Mouse (Mus musculus): ENCODE measurements around the gene Tnnt3.

Gene Tnnt3

DNA sequence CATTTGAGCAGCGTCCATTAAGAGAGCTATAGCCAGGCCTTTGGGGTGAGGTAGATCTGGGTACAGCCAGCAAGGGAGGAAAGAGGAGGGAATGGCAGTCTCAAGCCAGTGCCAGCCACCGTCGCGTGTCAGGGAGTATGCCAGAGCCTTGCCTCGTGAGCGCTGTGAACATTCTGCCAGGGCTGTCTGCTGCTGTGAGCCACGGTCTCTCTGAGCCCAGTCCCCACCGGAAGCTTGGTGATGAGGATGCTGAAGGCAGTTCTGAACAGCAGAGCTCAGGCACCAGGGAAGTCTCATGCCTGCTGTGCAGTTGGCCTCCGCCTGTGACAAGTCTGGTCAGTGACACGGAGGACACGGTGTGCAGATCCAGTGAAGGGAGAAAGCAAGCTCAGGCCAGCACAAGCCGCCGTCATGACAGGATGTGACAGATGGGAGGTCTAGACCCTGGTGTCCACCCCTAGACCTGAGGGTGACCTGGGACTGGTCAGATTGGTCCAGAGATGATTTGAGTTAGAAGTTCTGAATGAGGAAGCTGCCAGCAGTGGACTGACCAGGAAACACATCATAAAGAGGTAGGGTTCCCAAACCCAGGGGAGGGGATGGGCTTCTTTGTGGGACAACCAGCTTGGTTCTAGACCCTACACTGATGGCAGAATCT, 21.7 kb upstream of the Tnnt3 start:
- no peak for DNase-seq (ENCODE audit: low spot score in 2 of 2)

DNA sequence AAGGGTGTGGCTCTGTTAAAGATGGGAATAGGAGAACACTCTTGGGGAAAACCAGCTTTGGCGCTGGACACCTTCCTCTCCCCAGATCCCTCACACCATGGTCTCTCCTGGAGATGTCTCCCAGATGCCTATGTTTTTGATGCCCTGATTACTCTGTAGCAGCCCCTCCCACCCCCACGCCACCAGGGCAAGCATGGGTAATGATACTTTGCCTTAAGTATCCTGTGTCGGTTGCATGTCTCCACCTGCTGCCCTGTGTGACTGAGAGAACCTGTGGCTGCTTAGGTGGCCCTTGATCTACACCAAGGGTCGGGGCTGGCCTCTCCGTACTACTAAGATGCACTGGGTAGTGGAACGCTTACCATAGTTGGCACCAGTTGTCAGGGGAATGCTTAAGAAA, 20.6 kb upstream of the Tnnt3 start:
- no peak for DNase-seq (ENCODE audit: low spot score in 2 of 2)

DNA sequence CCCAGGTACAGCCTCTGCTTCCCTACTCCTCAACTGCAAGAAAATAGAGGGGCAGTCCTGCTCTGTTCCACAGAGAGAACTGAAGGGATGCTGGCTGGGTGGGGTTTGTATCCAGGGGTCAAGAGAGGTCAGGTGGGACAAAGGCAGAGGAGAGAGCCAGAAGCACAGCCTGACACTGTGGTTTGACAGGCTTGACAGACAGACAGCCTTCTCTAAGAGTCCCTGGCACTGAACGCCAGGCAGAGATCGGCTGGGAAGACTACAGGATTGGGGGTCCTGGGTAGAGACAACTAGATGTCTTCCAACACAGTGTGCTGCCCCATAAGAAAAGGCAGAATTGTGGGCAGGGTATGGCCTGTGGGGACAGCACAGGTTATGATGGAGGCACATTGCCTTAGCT, 20.1 kb upstream of the Tnnt3 start:
- no peak for DNase-seq (ENCODE audit: low spot score in 2 of 2)

DNA sequence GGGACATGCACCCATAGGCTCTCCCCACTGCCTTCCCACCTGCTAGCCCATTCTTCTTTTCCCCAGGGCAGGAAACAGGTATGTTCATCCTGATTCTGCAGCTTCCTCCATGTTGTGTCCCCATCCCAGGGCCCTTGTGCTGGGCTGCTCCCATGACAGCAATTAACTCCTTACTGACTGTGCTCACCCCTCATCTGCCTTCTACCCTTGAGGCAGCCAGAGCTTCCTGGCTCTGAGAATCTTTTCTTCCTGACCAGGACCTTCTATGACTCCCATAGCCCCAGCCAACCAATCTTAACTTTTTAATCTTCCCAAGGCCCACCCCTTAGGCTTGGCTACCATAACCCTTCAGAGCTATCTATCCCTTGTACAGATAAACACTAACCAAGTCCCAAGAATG, 19.3 kb upstream of the Tnnt3 start:
- no peak for DNase-seq (ENCODE audit: low spot score in 2 of 2)

DNA sequence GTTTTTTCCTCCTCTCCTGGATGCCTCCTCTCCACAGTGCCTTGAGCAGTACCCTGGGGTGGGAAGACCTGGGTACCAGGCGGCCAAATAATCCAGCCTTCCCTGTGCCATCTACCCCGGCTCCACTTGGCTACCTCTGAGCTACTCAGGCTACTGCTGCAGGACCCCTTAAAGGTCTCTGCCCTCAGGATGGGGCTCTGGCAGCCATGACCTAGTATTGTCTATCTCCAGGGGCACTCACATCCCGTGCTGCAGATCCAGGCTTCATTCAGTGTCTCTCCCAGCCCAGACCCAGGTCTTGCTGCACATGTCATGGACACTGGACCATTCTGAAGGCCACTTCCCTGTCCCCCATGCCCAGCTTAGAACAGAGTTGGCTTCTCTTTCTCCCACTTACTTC, 18.8 kb upstream of the Tnnt3 start:
- no peak for DNase-seq (ENCODE audit: low spot score in 2 of 2)

DNA sequence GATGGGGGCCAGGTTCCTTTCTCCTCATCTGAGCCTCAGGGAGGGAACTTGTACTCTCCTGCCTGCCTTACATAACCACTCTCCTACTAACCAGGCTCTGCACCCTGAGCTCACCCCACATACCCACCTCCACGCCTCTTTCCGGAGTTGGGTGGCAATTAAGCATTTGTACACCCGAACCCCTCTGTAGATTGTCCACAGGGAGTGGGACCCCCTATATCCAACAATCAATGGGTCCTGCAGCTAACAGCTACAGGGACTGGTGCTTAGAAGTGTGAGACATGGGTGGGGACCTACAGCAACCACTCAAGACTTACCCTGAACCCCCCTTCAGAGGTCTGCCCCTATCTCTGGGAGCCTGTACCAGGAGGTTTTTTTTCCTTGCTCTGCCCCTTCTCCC, 18.0 kb upstream of the Tnnt3 start:
- DNase-seq (ENCODE audit: low spot score in 2 of 2): no peak

DNA sequence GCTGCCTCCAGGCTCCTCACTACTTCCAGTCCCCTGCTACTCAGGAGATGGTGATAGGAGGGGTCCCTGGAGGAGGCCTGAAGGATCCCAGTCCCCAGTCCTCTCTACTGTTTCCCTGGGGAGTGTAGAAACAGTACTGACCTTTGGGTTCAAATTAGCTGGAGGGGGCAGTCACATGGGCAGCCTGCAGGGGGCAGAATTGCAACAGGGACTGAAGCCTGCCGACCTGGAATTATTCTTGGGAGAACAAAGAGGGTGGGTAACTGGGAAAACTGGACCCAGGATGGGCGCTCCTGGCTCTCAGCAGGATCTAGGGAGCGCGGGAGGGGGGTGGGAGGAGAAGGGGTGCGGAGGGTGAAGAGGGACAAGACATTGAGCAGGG, 17.5 kb upstream of the Tnnt3 start:
- no peak for DNase-seq (ENCODE audit: low spot score in 2 of 2)

DNA sequence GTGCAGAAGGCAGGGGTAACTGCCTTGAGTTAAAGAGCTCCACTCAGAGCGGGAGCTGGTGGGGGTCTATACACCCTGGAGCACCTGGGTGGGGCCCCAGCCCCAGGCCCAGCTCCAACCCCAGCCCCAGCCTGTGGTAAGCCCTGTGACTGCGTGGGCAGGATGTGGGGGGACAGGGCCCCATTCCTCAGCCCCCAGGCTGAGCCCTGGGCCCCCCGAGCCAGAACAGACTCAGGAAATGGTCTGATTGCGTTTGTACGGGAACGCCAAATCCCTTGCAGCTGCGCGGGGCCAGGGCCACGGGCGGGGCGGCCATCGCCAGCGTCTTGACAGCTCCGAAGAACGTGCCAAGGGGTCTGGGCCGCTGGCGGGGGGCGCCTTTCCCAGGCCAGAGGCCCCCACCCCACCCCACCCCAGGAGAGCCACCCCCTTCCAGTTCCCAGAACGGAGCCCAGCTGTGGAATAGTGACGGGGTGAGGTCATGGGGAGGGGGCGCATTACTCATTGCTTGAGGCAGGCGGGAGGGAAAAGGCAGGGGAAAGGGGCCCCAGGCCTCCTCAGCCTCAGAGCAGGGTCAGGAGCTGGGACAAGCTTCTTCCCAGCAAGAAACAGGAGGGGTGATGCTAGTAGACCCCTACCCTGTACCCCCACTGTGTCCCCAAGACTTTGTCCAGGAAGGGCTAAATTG, 16.9 kb upstream of the Tnnt3 start:
- DNase-seq (ENCODE audit: low spot score in 2 of 2): no peak

DNA sequence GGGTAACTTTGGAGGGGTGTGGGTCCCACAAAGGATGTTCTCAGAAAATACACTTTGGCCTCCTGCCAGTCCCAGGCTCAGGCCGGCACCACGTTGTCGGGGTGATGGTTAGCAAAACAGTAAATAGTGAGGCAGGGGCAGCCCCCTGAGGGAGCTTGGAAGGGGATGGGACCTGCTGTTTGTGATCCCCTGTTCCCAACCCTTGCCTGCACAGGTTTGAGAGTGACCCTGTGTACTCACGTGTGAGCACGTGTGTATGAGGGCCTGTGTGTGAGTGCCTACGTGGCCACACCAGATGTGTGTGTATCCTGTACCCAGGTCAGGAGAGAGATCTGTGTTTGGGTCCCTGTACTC, 16.4 kb upstream of the Tnnt3 start:
- no peak for DNase-seq (ENCODE audit: low spot score in 2 of 2)

DNA sequence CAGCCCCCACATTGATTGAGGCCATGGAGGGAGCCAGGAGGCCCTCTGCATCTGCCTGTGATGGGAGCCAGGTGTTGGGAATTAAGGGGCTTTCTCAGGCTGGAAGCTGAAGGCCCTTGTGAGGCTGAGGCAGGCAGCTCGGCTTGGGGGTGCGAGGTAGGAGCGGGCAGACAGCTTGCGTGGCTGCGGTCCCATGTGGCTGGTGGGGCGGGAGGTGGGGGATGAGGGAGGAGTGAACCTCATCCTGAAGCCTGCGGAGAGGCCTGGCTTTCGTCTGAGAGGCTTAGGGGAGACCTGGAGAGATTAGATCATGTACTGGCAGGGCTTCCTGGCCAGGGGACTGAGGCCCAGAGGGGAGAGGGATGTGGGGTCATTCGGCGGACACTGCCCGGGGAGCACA, 15.5 kb upstream of the Tnnt3 start:
- no peak for DNase-seq (ENCODE audit: low spot score in 2 of 2)

DNA sequence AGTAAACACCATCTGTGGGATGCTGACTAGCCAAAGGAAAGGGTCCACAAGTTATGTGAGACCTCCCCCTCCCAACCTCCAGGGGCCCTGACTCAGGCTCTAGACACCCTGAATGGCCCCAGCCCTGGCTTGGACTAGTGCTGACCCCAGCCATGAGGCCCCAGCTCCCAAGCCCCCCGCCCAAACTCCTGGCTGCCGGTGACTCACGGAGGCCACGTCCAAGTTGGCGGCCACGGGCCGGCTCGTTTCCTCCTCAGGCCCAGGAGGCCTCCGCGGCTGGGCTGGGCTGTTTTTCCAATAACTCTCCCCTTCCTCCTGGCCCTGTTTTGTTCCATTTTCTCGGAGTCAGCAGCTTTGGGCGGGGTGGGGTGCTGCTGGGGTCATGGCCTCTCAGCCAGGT, 13.9 kb upstream of the Tnnt3 start:
- no peak for DNase-seq (ENCODE audit: low spot score in 2 of 2)

DNA sequence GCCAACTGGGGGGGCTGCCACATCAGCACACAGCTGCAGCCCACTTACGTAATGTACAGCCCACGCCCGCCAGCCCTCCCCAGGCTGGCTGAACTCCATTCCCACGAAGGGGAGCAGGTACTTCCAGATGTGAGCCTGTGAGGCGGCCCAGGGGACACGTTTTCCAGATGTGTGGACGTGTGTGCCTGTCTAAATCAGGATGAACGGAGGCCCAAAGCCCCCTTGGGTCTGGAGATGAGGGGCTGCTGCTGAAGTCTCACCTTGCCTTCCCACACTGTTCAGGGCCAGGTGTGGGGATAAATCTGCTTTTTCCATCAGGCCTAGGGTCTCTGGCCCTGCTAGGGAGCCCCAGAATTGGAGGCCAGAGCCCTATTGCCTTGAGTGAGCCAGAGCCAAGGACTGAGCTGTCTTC, 11.9 kb upstream of the Tnnt3 start:
- DNase-seq (ENCODE audit: low spot score in 2 of 2): no peak

DNA sequence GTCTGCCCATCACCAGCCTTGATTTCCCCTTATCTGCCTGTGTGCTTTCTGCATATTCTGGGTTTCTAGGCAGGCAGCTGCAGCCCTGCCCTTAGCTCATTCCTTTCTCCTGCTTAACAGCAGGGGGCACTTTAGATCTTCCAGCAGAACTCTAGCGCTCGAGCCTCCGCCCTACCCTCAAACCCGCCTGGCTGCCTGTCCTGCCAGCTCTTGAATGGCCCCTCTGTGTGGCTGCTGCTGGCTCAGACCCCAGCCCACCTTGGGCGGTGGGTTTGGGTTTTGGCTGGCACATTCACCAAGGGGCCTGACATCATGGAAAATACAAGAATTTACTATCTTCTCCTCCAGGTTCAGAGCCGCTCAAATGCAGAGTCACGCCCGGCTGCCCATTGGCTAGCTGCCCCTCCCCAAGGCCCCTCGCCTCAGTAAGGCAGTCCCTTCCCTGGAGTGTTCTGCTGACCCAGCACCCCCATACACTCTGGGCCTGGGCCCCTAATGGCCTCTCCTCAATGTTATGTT, 11.2 kb upstream of the Tnnt3 start:
- DNase-seq (ENCODE audit: low spot score in 2 of 2): no peak

DNA sequence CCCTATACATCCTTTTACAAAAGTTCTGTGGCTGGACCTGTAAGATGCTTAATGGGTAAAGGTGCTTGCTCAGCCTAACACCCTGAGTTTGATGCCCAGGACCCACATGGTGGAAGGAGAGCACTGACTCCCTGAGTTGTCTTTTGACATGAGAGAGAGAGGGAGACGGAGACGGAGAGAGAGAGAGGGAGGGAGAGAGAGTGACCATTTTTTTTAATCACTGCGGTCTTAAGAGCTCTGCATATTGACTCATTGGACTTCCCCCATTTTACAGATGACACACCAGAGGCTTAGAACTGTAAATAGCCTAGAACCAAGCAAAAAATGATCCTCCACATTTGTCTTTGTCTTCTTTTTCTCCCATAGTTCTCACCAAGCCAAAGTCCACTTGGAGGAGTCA, 10.6 kb upstream of the Tnnt3 start:
- DNase-seq (ENCODE audit: low spot score in 2 of 2): no peak

DNA sequence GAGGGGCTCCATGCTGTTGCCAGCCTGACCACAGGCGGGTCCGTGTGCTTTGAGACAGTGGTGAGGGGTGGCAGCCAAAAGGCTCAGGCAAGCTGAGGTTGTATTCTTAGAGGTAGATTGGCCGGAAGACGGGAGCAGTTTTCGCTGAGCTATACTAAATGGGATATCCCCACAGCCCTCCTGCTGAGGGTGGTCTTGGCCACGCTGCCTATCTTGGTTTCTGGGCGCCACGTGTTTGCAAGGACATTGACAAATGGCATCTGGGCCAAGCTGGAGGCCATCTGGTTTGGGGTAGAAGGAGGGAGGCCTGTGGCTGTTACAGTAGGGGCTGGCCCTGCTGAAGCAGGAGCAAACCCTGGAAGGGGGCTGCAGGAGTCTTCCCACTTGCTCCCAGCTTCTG, 5.1 kb upstream of the Tnnt3 start:
- no peak for DNase-seq (ENCODE audit: low spot score in 2 of 2)

DNA sequence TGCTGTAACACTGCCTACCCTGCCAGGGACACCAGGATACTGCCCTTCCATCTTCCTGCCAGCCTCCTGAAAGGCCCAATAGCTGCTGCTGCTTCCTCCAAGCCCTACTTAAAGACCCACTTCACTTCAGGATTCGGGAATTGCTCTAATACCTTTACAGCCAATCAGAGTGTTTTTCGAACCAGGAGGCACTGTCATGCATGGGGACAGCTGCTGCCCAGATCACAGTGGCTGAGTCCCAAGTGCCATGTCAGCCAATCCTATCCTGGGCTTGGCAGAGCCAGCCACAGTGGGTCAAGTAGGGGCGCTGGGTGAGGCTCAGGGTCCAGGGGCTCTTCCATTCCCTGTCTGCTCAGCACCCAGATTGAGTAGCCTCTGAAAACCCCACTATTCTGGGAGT, 2.5 kb upstream of the Tnnt3 start:
- no peak for DNase-seq (ENCODE audit: low spot score in 2 of 2)

DNA sequence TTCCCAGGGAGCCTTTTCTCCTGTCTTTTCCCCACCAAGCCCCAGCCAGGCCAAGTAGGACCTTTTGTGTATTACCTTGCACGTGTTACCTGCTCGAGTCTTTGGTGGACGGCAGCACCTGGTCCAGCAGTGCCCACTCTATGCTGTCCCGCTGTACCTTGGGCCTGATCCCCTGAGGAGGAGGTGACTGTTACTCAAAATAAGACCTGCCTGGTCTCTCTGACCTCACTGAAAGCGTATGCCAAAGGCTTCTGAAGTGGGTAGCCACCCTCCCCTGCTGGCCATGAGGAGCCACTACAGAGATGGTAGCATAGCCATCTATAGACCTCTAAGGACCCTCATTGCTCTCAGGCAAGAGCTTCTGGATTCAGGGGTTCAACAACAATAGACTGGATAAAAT, 1.8 kb upstream of the Tnnt3 start:
- no peak for DNase-seq (ENCODE audit: low spot score in 2 of 2)

DNA sequence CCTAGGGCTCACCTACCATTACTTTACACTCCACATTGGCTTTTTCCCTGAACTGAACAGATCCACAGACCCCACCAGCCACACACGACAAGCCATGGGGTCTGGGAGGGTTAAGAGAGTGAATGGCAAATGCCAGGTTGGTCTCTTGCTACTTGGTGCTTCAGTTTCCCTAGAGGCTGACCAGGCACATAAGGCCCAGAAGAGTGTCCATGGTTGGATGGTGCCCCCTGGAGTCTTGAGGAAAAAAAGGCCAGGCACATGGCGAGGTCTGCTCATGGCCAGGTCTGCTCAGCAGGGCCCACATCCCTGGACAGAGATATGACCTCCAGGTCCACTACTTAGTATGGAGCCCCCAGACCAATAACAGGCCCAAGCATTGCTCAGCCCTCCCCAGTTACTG, 861 bp upstream of the Tnnt3 start:
- no peak for DNase-seq (ENCODE audit: low spot score in 2 of 2)

DNA sequence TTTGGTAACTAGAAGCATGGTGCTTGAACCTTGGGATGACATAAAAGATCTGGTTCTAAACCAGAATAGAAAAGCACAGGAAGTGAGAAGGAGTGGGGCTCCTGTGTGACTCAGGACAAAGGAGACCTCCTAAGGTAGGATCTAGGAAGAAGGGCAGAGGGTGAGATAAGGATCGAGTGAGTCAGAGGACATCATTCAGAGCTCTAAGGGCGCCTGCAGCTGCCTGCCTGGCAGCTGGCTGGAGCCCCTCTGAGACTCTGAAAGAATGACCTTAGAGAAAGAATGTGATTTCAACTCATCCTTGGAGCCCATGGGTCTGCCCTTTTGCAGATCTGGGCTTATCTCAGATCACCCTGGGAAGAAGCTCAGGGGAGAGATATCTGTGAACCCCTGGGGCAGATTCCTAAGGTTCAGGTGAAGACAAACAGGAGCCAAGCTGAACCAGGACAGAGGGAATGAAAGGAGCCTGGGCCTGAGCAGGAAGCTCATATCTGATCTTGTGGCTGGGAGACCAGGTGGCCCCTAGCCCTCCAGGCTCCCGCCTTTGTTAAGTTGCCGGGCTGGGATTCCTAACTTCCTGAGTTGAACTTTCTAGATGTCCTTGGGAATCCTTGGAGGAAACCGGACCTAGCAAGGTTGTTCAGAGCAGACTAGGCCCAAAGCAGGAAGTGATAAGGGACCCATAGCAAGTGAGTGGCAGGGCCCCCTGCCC, 530 bp downstream of the Tnnt3 start:
- DNase-seq (ENCODE audit: low spot score in 2 of 2): no peak

DNA sequence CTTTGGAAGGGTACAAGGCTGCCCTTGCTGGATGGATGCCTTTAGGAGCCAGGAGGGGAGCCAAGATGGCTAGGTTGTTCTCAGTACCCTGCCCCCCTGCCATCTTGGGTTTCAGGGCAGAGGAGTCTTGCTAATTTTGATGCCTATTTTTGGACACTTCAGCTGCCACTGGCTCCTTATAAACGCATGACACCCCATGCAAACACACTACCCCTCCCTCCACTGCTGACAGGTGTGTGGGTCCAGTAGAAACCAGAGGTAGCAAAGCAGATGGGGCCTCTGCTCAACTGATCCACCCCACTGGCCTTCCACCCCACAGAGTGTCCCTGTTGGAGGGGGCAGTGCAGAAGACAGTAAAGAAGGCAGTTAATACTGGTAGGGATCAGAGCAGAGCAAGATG, 1.4 kb downstream of the Tnnt3 start:
- no peak for DNase-seq (ENCODE audit: low spot score in 2 of 2)

DNA sequence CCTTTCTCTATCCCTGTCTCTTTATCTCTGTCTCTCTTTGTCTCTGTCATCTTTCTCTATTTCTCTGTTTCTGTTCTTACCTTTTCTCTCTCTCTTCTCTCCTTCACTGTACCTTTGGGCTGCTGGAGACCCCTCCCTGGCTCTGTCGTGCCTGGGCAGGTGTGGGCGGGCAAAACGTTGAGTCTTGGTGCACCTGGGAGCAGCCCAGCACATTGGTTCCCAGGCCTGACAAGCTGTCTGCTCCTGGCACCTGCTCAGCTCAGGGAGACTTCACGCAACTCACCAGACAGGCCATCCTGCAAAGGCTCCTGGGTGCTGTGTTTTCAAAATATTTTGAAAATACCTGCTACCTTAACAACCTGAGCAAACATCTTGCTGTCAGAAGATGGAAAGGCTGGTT, 4.6 kb downstream of the Tnnt3 start:
- no peak for DNase-seq (ENCODE audit: low spot score in 2 of 2)

DNA sequence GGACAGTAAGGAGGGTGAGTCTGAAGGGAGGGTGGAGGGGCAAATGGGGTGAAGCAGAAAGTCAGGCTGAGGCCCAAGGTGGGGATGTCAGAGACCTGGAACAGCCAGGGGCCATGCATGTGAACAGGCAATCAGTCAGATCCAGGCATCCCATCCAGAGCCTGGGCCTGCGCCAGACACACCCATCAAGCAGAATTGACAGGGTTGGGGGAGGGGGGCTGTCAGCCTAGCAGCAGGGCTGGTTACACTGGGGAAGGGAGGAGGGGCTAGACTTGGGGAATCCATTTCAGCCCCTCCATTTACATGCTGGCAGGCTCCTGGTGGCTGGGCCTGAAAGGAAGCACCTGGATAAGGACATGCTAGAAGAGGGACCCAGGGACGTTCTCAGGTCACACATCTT, 7.3 kb downstream of the Tnnt3 start:
- no peak for DNase-seq (ENCODE audit: low spot score in 2 of 2)

DNA sequence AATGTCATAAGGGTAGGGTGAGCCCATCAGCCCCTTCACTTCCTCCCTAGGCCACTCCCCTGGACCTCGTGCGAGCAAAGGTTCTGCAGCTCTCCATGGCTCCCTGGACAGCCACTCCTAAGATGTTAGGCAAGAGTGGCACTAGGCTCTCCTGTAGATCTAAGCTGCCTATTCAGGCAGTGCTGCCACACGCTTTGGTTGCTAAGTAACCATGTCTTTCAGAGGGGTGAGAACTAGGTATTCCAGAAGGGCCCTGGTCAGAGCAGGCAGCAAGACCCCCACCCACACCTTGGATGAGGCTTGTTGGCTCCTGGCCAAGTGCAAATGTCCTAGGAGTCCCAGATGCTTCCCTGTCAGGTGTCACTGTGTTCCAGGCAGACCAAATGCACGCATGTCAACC, 7.9 kb downstream of the Tnnt3 start:
- DNase-seq (ENCODE audit: low spot score in 2 of 2): no peak

Measured in right cerebral cortex, postnatal 36 days (tissue).